Mouse (Mus musculus) thymus, adult 18-20 months (tissue): ENCODE measurements at regions not wholly inside any gene's neighbourhood (a gene's known extent, or its start where the extent isn't known, plus 50 kb on each side); places are given as distances from the start of the nearest gene placed in this dataset.

ENCODE experiments used
- DNase-seq, 2 experiments: peaks; one replicate each; pipeline ENCODE4 v3.0.0; 2022; ENCODE audit warnings: mixed read lengths in 2 of 2

GRCm38 (mm10) chr15:68014605-68015305 lies 1514.0 kb upstream of the Lrrc6 start:
- DNase-seq, result no peak

- DNase-seq, result no peak
Measured at GRCm38 (mm10) chr15:68011162-68011561, 1510.5 kb upstream of the Lrrc6 start.

- DNase-seq, result no peak
Measured at GRCm38 (mm10) chr15:68010189-68010588, 1509.5 kb upstream of the Lrrc6 start.

GRCm38 (mm10) chr15:68004798-68005197 lies 1504.1 kb upstream of the Lrrc6 start:
- no peak for DNase-seq

GRCm38 (mm10) chr15:67996532-67996931 lies 1495.8 kb upstream of the Lrrc6 start:
- DNase-seq, result no peak

- DNase-seq, result no peak
Measured at GRCm38 (mm10) chr15:67989428-67990272, 1488.9 kb upstream of the Lrrc6 start.

GRCm38 (mm10) chr15:67987941-67988340 lies 1487.2 kb upstream of the Lrrc6 start:
- DNase-seq, result no peak

- no peak for DNase-seq
Measured at GRCm38 (mm10) chr15:67983253-67983652, 1482.5 kb upstream of the Lrrc6 start.

GRCm38 (mm10) chr15:67981876-67982275 lies 1481.2 kb upstream of the Lrrc6 start:
- no peak for DNase-seq

GRCm38 (mm10) chr15:67979451-67979850 lies 1478.7 kb upstream of the Lrrc6 start:
- no peak for DNase-seq

- DNase-seq, result no peak
Measured at GRCm38 (mm10) chr15:67977210-67977609, 1476.5 kb upstream of the Lrrc6 start.

GRCm38 (mm10) chr15:67971998-67972397 lies 1471.3 kb upstream of the Lrrc6 start:
- DNase-seq, result no peak

- no peak for DNase-seq
Measured at GRCm38 (mm10) chr15:67954216-67954615, 1453.5 kb upstream of the Lrrc6 start.

GRCm38 (mm10) chr15:67950281-67951040 lies 1449.8 kb upstream of the Lrrc6 start:
- DNase-seq, result no peak

GRCm38 (mm10) chr15:67944330-67945082 lies 1443.8 kb upstream of the Lrrc6 start:
- no peak for DNase-seq

GRCm38 (mm10) chr15:67943046-67943445 lies 1442.3 kb upstream of the Lrrc6 start:
- no peak for DNase-seq

GRCm38 (mm10) chr15:67940510-67940909 lies 1439.8 kb upstream of the Lrrc6 start:
- DNase-seq, result no peak

GRCm38 (mm10) chr15:67924885-67925284 lies 1424.2 kb upstream of the Lrrc6 start:
- DNase-seq, result no peak

- DNase-seq, result no peak
Measured at GRCm38 (mm10) chr15:67907034-67907433, 1406.3 kb upstream of the Lrrc6 start.

GRCm38 (mm10) chr15:67905279-67905678 lies 1404.6 kb upstream of the Lrrc6 start:
- no peak for DNase-seq

GRCm38 (mm10) chr15:67904646-67905045 lies 1403.9 kb upstream of the Lrrc6 start:
- DNase-seq, result no peak

GRCm38 (mm10) chr15:67902982-67903381 lies 1402.3 kb upstream of the Lrrc6 start:
- DNase-seq, result no peak

- no peak for DNase-seq
Measured at GRCm38 (mm10) chr15:67901191-67901601, 1400.5 kb upstream of the Lrrc6 start.
